Mouse (Mus musculus) NIH3T3 (cell line): ENCODE results near the gene Mgam.
"Not testable (repeated sequence)": the region's sequence is repeated elsewhere in the genome, so short reads cannot be mapped to it uniquely, and the experiment has no call there.

Experiments
- DNase-seq: peaks from one replicate; pipeline ENCODE4 v3.0.0-alpha.2; 2012; ENCODE audit warnings: low read depth

Mgam gene

DNA sequence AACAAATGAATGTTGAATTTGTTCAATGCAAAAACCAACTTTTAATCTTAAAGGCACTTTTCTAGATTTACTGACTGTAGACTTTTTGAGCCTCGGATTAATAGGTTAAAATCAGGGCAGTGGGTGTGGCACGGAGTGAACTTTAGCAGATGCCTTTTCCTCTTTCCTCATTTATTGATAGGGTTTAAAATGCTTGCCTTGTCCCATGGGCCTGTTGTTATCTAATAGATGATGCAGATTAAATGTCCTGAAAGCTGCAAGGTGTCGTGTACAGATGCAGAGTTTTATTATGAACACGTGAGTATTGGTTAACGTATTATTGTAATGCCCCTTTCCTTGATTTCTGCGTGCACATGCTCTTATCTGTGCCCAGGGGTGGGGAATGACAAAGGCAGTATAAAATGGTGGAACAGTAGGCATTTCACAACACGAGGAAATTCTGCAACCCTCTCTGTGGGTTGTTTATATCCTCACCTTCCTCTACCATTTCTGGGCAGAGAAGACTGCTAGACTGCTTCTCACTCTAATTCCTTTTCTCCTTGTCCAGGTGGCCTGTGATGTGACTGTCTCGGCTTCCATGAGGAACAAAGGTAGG lies at the start of gene Mgam:
Gene Mgam, plus strand, starts transcription at position 426 of the 595 bp plus-strand sequence.
- DNase-seq, result no peak

DNA sequence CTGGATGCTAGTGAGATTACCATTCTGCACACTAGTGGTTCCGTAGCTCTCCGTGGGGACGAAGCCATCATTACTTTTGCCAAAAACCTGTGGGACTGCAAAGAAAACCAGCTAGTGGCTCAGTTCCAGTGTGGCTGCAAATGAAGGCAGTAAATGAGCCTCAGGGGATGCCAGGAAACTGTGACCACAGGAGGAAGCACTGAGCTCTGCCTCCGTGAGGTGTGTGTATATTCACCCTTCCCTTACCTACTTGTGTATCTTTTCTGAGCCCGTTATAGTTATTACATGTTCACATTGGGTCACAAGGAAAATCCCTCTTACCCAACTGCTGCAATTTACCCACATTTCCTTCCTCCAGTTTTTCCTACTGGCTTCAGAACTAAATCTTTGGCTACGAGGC lies 44.3 kb upstream of the Mgam start:
- DNase-seq, result no peak

DNA sequence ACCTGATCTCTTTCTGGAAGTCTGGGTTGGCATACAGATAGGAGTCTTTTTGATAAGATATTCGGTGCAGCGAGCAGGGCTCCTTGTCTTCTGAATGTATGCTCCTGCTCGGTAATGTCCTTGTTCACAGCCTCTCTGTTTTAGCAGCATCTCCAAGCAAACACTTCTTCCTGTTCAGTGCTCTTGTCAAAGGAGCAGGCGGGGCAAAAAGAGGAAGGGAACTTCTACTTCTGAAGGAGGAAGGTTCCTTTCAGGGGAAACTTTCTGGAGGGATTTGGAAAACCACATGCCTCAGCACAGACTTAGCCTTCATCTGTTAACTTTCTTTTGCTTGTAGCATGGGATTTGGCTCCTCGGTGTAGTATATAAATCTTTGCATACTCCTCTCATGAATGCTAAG lies 43.0 kb upstream of the Mgam start, which contains the start of gene Clec5a:
Gene Clec5a, minus strand, starts transcription at position 177 of the 400 bp plus-strand sequence.
- DNase-seq, result no peak

DNA sequence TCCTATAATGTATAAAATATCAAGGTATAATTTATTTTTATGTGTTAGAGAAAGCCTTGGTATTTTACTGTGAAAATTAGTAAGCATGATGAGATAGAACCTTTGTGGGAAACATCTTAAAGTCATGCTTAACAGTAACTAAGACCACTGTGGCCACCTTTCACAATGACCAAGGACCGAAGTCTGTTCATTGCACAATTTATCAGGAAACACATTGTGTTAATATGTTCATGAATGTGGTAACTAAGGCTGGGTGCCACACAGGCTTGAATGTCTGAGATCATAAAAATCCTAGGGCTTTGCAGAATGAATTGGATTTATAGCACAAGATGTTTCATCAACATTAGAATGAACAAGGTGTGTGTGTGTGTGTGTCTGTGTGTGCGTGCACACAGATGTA lies 40.3 kb upstream of the Mgam start:
- DNase-seq, result no peak

DNA sequence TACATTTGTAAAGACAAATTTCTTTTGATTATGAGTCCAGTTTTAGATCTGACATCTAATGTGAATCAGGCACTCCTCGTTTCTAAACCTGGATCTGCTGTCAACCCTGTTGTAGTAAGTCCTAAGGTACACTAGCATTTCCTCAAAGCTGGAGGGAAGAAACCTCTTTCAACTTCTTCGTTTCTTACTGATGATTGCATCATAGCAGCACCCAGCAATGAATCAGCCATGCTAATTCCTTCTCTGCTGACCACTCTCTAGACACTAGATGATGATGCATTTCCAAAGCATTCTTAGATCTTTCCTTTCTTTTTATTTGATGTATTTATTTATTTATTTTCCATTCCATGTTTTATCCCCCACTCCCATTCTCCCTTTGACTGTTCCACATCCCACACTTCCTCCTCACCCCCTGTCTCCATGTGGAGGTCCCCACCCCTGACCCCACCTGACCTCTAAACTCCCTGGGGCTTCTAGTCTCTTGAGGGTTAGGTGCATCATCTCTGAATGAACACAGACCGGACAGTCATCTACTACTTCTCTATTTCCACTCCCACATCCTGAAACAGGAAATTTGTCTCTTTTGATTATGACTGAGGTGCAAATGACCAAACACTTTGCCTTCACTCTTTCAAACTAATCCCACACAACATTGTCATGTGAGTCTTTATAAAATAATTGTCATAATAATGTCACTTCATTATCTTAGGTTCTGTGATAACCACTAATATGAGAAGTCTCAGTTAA lies 33.7 kb upstream of the Mgam start:
- DNase-seq, result peak; percentile 8

DNA sequence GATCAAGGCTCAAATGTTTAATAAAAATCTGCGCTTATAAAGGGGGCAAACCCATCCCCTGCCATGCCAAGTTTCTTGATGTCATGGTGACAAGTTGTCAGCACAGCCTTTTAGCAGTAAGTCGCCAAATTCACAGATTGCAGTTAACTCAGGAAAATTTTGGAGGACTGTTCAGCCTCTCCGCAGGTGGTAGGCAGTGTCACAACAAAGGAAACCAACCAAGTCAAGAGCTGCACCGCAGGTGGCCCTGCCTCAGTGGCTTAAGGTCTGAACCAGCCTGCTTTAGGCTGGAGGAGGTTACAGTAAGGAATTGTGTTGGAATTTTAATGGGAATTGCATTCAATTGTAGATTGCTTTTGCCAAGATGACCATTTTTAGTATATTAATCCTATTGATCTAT lies 30.1 kb upstream of the Mgam start:
- DNase-seq, result not testable (repeated sequence)

DNA sequence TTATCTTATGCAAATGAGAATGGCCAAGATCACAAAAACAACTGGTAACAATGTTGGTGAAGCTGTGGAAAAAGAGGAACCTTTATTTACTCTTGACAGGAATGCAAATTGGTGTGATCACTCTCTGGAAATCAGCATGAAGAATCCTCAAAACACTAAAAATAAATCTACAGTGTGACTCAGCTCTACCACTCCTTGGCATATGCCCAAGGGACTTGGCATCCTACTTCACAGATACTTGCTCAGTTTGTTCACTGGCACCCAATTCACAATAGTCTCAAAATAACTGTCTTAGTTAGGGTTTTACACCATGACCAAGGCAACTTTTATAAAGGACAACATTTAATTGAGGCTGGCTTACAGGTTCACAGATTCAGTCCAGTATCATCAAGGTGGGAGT lies 21.2 kb upstream of the Mgam start:
- peak; percentile 51 for DNase-seq

DNA sequence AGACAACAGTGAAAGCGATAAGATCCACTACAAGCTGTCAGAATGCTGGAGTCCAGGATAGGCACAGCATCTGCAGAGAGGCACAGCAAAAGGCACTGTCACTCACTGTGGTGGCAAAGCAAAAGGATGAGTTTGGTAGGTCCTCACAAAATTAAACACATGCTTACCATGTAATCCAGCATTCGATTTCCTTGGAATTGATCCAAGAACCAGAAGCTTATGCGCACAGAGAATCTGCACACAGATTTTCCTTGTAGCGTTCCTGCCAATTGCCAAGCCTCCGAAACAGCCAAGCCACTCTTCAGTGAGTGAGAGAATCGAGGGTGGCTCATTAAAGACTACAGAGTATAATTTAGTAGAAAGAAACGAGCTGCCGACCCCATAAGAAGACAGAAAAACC lies 18.4 kb upstream of the Mgam start:
- no peak for DNase-seq

DNA sequence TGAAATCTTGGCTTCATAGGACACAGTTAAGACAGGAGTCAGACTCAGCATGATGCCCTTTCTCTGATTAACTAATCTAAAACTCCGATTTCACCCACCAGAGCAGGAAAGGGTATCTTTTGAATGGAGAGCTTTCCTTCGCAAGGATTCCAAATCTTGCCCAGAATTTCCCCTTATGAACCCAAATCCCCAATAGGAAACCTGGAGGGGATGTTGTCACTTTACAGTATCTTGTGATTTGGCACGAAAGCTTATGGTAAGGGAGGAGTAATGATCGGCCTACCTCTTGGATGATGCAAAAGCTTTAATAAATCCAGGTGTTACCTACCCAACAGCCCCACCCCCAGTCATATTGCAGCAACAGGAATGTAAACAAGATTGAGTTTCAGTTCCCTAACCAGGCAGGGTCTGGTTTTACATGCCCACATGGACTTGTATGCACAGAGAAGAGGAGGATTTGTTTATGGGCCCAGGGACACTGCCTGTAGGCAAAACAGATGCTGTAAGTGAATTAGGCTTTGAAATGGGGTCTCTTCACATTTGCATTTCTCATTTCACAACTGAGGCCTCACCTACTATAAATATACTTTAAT lies 15.3 kb upstream of the Mgam start, which contains the start of gene Tas2r138:
Gene Tas2r138, minus strand, starts transcription at position 51 of the 593 bp plus-strand sequence.
- DNase-seq, result no peak

DNA sequence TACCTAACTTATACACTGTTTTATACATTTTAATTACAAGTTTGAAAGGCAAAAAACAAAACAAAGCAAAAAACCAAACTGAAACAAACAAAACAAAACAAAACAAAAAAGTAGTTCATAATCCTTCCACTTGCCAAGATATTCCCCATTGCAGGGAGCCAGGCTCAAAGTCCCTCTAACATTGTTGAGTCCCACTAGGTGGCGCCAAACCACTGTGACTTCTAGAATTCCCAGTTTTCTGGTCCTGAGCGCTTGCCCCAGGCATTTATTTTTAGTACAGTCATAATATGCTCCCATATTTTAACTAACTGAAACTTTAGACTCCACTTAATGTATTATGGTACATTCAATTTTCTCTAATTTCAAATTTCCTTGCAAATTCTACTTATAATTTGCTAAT lies 10.7 kb upstream of the Mgam start:
- peak; percentile 89 for DNase-seq

DNA sequence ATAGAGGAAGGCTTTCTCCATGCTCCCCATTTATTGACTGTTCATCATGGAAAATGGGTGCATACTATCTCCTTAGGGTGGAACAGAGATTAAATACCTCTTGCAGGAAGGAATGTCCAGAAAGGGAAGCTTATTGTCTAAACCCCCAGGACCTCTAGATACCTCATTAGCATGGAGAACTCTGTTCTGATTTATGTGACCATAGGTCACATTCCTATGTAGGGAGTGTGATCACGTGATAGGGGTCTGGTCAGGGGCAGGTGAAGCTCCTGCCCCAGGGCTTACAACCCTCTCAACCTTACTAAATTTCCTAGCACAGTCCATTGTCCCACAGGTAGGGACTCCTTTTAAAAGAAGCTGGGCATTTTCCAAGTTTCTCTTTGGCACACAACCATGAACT lies 2.5 kb upstream of the Mgam start:
- DNase-seq, result no peak

DNA sequence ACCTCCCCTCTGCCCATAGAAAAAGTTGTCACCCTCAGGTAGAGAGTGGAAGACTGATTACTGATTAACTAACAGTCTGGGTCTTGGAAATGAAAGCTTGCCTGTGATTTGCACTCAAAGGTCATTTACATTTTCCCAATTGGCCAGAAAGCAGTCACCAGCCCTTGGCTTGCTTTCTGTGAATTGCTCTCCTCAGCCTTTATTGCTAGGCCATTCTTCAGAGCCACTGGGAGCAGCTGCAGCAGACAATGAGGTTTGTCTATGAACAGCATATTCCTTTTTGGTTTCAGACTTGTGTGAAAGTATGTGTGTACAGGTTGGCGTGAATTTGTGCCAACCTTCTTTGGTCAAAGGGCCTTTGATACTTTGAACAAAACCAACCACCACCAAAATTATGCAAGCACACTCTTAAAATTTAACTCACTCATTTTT lies 6.0 kb downstream of the Mgam start:
- DNase-seq, result no peak

DNA sequence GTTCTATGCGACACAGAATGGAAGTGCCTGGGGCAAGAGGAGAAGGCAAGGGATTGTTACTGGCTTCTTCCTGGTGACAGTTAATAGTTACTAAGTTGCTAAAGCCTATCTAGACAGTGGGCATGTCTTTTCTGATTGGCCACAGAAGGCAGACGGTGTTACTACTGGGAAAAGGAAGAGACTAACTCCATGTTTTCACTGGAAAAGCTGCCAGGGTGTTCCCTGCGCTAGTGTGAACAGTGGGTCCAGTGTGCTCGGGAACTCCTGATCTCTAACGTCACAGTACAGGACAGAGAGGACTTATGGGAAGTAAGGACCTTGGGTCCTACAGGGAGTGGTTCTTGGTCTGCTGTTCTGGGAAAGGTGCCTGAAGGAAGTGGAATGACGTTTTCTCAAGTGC lies 6.9 kb downstream of the Mgam start:
- DNase-seq, result no peak

DNA sequence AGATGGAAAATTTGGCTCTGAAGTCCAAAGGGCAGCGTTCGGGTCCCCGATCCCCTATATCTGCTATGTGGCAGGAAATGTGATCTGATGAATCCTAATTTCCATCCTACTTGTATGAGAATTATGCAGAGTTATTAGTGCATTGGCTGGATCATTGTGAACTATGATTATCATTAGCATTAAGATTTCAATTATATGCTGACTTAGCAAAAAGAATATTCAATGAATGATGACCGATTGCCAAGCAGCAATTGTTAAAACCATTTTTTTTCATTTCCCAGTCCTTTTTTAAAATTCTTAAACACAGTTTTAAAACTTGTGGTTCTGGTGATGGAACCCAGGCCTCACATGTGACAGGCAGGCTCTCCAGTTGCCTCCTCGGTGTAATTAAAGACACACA lies 9.1 kb downstream of the Mgam start:
- no peak for DNase-seq

DNA sequence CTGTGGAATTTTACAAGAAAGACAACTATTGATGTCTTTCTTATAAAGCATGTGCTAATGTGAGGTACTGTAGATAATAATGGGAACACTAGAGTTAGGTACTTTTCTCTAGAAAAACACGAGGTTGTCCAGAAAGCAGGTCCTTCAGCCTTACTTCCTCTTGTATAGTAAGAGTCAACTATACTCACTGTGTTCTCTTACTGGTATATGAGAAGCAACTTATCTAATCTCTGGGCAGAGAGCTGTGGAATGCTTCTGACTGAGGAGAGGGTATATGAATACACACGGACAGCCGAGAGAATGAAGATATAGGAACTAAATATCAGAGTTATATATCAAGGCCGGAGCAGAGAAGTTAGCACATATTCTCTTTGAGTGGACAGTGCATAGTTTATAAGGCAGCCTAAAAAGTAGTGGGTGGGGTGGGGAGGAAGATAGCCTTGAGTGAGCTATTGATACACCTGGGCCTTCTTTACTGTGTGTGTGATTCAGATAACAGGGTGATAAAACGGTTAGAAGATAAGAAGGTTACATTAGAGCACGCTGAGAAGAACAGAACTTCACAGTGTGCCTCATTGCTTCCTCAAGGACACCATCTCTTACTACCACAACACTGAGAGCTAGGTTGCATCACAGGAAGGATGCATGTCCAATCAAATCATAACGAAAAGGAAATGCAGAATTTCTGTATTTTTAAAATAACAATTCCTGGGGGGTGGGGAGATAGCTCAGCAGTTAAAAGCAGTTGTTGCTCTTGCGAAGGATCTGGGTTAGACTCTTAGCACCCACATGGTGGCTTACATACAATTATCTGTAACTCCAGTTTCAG lies 12.3 kb downstream of the Mgam start:
- DNase-seq, result no peak

DNA sequence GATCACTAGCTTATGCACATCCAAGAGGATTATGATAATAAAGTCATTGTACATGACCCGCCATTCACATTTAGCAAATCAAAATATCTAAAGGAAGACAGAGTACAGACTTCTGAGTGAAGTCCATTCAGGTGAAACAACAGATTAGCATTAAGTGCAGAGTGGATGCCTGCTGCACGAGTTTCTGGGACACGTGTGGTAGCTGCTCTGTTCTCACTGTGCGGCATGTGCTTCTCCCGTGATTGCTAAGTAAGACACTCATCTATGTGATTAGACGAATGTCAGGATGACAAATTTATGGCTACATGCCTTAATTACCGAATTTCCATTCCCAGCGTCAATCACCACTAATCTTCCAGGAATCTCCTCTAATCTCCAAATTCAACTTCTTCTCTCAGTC lies 17.1 kb downstream of the Mgam start:
- DNase-seq, result no peak

DNA sequence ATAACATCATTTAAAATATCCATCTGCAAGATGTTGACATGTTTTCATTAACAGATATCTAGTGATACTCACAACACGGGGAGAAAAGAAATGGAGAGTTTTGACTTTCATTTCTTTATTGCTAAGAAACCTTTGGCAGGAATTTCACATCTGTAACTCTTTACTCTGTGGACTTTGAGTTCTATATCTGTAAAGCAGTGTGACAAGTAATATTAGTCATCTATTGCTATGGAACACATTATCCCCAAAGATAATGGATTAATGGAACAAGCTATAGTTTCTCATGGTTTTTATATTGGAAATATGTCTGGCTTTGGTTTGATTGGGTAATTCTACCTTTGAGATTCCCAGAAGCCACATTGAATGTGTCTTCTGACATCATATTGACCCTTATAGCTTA lies 22.3 kb downstream of the Mgam start:
- DNase-seq, result no peak

DNA sequence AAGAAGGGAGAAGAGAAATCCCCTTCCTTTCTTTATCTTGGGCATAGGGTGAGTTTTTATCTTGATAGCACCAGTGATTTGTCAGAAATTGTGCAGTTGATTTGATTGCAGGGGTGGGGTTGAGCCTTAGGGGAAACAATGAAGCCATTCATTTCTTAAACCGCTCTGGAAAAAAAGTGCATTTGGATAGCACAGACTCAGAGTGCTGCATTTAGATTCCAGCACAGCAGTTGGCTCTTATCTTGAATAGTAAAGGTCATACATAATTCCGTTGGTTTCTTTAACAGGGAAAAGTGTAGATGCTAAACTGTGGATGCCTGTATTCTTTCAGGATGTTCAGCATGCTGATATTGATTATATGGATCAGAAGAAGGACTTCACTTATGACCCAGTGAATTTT lies 32.3 kb downstream of the Mgam start:
- no peak for DNase-seq

DNA sequence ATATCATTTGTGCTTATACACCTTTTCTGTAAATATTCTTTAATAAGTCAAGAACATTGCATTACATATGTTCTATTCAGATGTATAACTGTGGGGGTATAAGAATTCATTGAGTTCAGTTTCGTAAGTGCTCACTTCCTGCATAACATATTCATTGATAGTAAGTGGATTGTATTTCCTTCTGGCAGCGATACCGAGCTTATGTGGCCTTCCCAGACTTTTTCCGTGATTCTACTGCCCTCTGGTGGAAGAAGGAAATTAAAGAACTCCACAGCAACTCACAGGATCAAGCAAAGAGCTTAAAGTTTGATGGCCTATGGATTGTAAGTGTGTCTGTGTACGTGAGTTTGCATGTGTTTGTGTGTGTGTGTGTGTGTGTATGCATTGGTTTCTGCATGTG lies 60.5 kb downstream of the Mgam start:
- peak; percentile 89 for DNase-seq

DNA sequence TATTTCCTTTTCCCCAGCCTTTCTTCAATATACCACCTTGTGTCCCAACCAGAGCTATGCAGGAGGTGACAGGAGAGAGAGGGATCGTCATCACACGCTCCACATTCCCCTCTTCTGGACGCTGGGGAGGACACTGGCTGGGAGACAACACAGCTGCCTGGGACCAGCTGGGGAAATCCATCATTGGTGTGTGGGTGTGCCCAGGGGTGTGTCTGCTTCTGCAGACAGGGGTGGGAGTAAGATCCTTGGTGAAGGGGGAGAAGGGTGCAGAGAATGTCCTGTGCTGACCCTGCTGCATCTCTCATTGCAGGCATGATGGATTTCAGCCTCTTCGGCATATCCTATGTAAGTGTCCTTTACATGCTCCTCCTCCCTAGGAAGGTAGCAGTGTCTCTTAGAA lies 63.4 kb downstream of the Mgam start:
- DNase-seq, result not testable (repeated sequence)

DNA sequence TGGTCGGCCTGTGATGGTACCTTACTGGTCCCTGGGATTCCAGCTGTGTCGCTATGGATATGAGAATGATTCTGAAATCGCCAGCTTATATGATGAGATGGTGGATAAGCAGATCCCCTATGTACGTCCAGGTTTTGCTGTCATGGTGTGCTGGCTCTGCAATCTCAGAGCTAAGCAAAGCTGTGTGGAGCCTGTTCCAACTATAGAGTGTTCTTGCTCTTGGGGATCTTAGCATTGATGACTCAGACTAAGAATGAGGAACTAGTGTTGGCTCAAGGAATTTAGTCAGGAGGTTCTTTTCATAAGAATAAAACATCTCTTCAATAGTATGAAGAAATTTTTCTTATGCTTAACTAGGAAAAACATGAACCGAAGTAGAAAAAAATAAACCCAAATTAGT lies 84.9 kb downstream of the Mgam start:
- not testable (repeated sequence) for DNase-seq

DNA sequence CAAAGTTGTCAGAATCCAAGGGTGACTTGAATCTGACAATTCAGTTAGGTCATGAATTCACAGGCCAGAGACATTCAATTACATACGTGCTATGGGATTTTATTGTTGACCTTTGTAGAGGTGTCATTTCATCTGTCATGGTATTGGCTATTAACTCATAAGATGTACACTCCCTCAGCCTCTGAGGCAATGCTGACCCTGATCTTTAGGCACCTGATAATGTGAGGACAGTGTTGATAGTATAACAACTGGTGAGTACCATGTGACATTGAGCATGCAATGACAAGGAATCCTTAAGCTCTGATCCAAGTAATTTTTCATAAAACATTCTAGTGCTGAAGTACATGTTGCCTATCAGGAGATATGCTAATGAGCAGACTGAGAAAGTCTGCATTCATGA lies 87.1 kb downstream of the Mgam start:
- DNase-seq, result no peak
